Mouse (Mus musculus): ENCODE results near the gene Gm10135.
"Not testable (repeated sequence)": the region's sequence is repeated elsewhere in the genome, so short reads cannot be mapped to it uniquely, and the experiment has no call there.

Gm10135 gene

GRCm38 (mm10) chr5:72965706-72966105 lies 8.8 kb downstream of the Gm10135 start:
- no peak for DNase-seq (ENCODE audit: extremely low spot score)

- DNase-seq (ENCODE audit: extremely low spot score), result no peak
Measured at GRCm38 (mm10) chr5:72960096-72960495, 14.4 kb downstream of the Gm10135 start.

- no peak for DNase-seq (ENCODE audit: extremely low spot score)
Measured at GRCm38 (mm10) chr5:72957281-72957680, 17.2 kb downstream of the Gm10135 start.

GRCm38 (mm10) chr5:72953996-72954604 lies 20.4 kb downstream of the Gm10135 start:
- no peak for DNase-seq (ENCODE audit: extremely low spot score)

- no peak for DNase-seq (ENCODE audit: extremely low spot score)
Measured at GRCm38 (mm10) chr5:72950252-72950651, 24.2 kb downstream of the Gm10135 start.

- no peak for DNase-seq (ENCODE audit: extremely low spot score)
Measured at GRCm38 (mm10) chr5:72948136-72948535, 26.4 kb downstream of the Gm10135 start.

- no peak for DNase-seq (ENCODE audit: extremely low spot score)
Measured at GRCm38 (mm10) chr5:72940906-72941432, 33.5 kb downstream of the Gm10135 start.

- no peak for DNase-seq (ENCODE audit: extremely low spot score)
Measured at GRCm38 (mm10) chr5:72939311-72939710, 35.2 kb downstream of the Gm10135 start.

- not testable (repeated sequence) for DNase-seq (ENCODE audit: extremely low spot score)
Measured at GRCm38 (mm10) chr5:72938421-72938820, 36.1 kb downstream of the Gm10135 start.

- no peak for DNase-seq (ENCODE audit: extremely low spot score)
Measured at GRCm38 (mm10) chr5:72933026-72933675, 41.4 kb downstream of the Gm10135 start.

- DNase-seq (ENCODE audit: extremely low spot score), result no peak
Measured at GRCm38 (mm10) chr5:72927074-72927473, 47.4 kb downstream of the Gm10135 start.

- DNase-seq (ENCODE audit: extremely low spot score), result no peak
Measured at GRCm38 (mm10) chr5:72922796-72923195, 51.7 kb downstream of the Gm10135 start.

- no peak for DNase-seq (ENCODE audit: extremely low spot score)
Measured at GRCm38 (mm10) chr5:72921171-72921570, 53.3 kb downstream of the Gm10135 start.

GRCm38 (mm10) chr5:72920416-72920815 lies 54.1 kb downstream of the Gm10135 start:
- DNase-seq (ENCODE audit: extremely low spot score), result no peak

GRCm38 (mm10) chr5:72916851-72917250 lies 57.7 kb downstream of the Gm10135 start:
- DNase-seq (ENCODE audit: extremely low spot score), result no peak

- no peak for DNase-seq (ENCODE audit: extremely low spot score)
Measured at GRCm38 (mm10) chr5:72916048-72916447, 58.5 kb downstream of the Gm10135 start.

All from embryo, embryonic 9.5 days (tissue).